Mouse (Mus musculus): ENCODE results near the gene Foxn3.

Foxn3 gene

GRCm38 (mm10) chr12:99467256-99467883 is 96.0 kb downstream of the Foxn3 start:
- no peak for DNase-seq (ENCODE audit: extremely low read depth, low read depth)

- DNase-seq (ENCODE audit: extremely low read depth, low read depth): no peak
Observed at GRCm38 (mm10) chr12:99466426-99466825, 97.0 kb downstream of the Foxn3 start.

GRCm38 (mm10) chr12:99464291-99464690 is 99.1 kb downstream of the Foxn3 start:
- DNase-seq (ENCODE audit: extremely low read depth, low read depth): no peak

- DNase-seq (ENCODE audit: extremely low read depth, low read depth): no peak
Observed at GRCm38 (mm10) chr12:99462846-99463245, 100.5 kb downstream of the Foxn3 start.

- DNase-seq (ENCODE audit: extremely low read depth, low read depth): no peak
Observed at GRCm38 (mm10) chr12:99462302-99462701, 101.1 kb downstream of the Foxn3 start.

GRCm38 (mm10) chr12:99457521-99458205 is 105.7 kb downstream of the Foxn3 start:
- no peak for DNase-seq (ENCODE audit: extremely low read depth, low read depth)

- no peak for DNase-seq (ENCODE audit: extremely low read depth, low read depth)
Observed at GRCm38 (mm10) chr12:99455580-99455979, 107.8 kb downstream of the Foxn3 start.

- DNase-seq (ENCODE audit: extremely low read depth, low read depth): no peak
Observed at GRCm38 (mm10) chr12:99454394-99454793, 109.0 kb downstream of the Foxn3 start.

- no peak for DNase-seq (ENCODE audit: extremely low read depth, low read depth)
Observed at GRCm38 (mm10) chr12:99453797-99454196, 109.6 kb downstream of the Foxn3 start.

GRCm38 (mm10) chr12:99450076-99450475 is 113.3 kb downstream of the Foxn3 start:
- DNase-seq (ENCODE audit: extremely low read depth, low read depth): no peak

GRCm38 (mm10) chr12:99447791-99448190 is 115.6 kb downstream of the Foxn3 start:
- no peak for DNase-seq (ENCODE audit: extremely low read depth, low read depth)

- DNase-seq (ENCODE audit: extremely low read depth, low read depth): no peak
Observed at GRCm38 (mm10) chr12:99445018-99445674, 118.2 kb downstream of the Foxn3 start.

GRCm38 (mm10) chr12:99442819-99443218 is 120.6 kb downstream of the Foxn3 start:
- no peak for DNase-seq (ENCODE audit: extremely low read depth, low read depth)

GRCm38 (mm10) chr12:99440953-99441352 is 122.4 kb downstream of the Foxn3 start:
- DNase-seq (ENCODE audit: extremely low read depth, low read depth): no peak

GRCm38 (mm10) chr12:99440022-99440421 is 123.4 kb downstream of the Foxn3 start:
- DNase-seq (ENCODE audit: extremely low read depth, low read depth): no peak

GRCm38 (mm10) chr12:99435189-99435588 is 128.2 kb downstream of the Foxn3 start:
- DNase-seq (ENCODE audit: extremely low read depth, low read depth): no peak

GRCm38 (mm10) chr12:99433402-99433801 is 130.0 kb downstream of the Foxn3 start:
- no peak for DNase-seq (ENCODE audit: extremely low read depth, low read depth)

- no peak for DNase-seq (ENCODE audit: extremely low read depth, low read depth)
Observed at GRCm38 (mm10) chr12:99431541-99431940, 131.8 kb downstream of the Foxn3 start.

- DNase-seq (ENCODE audit: extremely low read depth, low read depth): no peak
Observed at GRCm38 (mm10) chr12:99430992-99431391, 132.4 kb downstream of the Foxn3 start.

- no peak for DNase-seq (ENCODE audit: extremely low read depth, low read depth)
Observed at GRCm38 (mm10) chr12:99429101-99429500, 134.3 kb downstream of the Foxn3 start.

- no peak for DNase-seq (ENCODE audit: extremely low read depth, low read depth)
Observed at GRCm38 (mm10) chr12:99426207-99426916, 137.0 kb downstream of the Foxn3 start.

- no peak for DNase-seq (ENCODE audit: extremely low read depth, low read depth)
Observed at GRCm38 (mm10) chr12:99419396-99419760, 144.0 kb downstream of the Foxn3 start.

Data from MEL-GATA-1-ER (cell line).